Mouse (Mus musculus) embryonic fibroblast, embryonic 13.5 days (primary cell): Measurements from ENCODE around the gene Olfr1412.

ENCODE experiments used
- CTCF ChIP-seq: IDR thresholded peaks from 2 replicates; pipeline ENCODE4 v1.5.1; 2011; ENCODE audit warnings: mild to moderate bottlenecking, control low read depth, low read length, moderate library complexity, borderline replicate concordance; ENCODE audit not compliant: insufficient read depth
- POLR2A ChIP-seq: IDR thresholded peaks from 2 replicates; pipeline ENCODE4 v1.6.1; 2011; ENCODE audit warnings: low read depth, mild to moderate bottlenecking, control low read depth, low read length, moderate library complexity

- TF ChIP-seq POLR2A (no peak), CTCF (no peak)
Measured at GRCm38 (mm10) chr1:92596019-92596418, 10.4 kb downstream of the Olfr1412 start.
